Mouse (Mus musculus) lung, embryonic 16.5 days (tissue): Measurements from ENCODE around the gene Olfr196. TPM values are rescaled to one million over a fixed set of nuclear protein-coding genes. Genes with fewer than 3 reads are reported as not detected.

Experiments
- polyA plus RNA-seq: library from polyadenylated mRNA; unstranded; fragments of >200 nt; fragmentation: Nextera tagmentation; extraction: Ambion mirVana; gene quantifications from 2 replicates; pipeline ENCODE4 v1.2.1, GENCODE M21; 2015

Gene Olfr196
- polyA plus RNA-seq, 1 experiment from 2014 or later = not detected

Other genes with a start within 250 kb of the Olfr196 start
- not detected in 2 replicates for gene Olfr181, start 241.7 kb downstream of the Olfr196 start, polyA plus RNA-seq
- not detected in 2 replicates for gene Olfr180, start 241.1 kb downstream of the Olfr196 start, polyA plus RNA-seq
- not detected in 2 replicates for gene Olfr183, start 175.1 kb downstream of the Olfr196 start, polyA plus RNA-seq
- gene Olfr186, start 140.2 kb downstream of the Olfr196 start, polyA plus RNA-seq = not detected in 2 replicates
- gene Olfr187, start 130.7 kb downstream of the Olfr196 start, polyA plus RNA-seq = not detected in 2 replicates
- gene Olfr190, start 92.4 kb downstream of the Olfr196 start, polyA plus RNA-seq = not detected in 2 replicates
- not detected in 2 replicates for gene Olfr191, start 80.6 kb downstream of the Olfr196 start, polyA plus RNA-seq
- not detected in 2 replicates for gene Olfr193, start 58.6 kb downstream of the Olfr196 start, polyA plus RNA-seq
- gene Olfr194, start 49.4 kb downstream of the Olfr196 start, polyA plus RNA-seq = not detected in 2 replicates
- gene Olfr195, start 23.4 kb downstream of the Olfr196 start, polyA plus RNA-seq = not detected in 2 replicates
- not detected in 2 replicates for gene Olfr198, start 33.1 kb upstream of the Olfr196 start, polyA plus RNA-seq
- not detected in 2 replicates for gene Olfr199, start 49.3 kb upstream of the Olfr196 start, polyA plus RNA-seq
- gene Olfr201, start 102.2 kb upstream of the Olfr196 start, polyA plus RNA-seq = not detected in 2 replicates
- not detected in 2 replicates for gene Olfr202, start 116.3 kb upstream of the Olfr196 start, polyA plus RNA-seq
- gene Olfr203, start 128.4 kb upstream of the Olfr196 start, polyA plus RNA-seq = not detected in 2 replicates
- not detected in 2 replicates for gene Olfr204, start 147.8 kb upstream of the Olfr196 start, polyA plus RNA-seq
- gene Olfr205, start 160.7 kb upstream of the Olfr196 start, polyA plus RNA-seq = not detected in 2 replicates
- not detected in 2 replicates for gene Olfr206, start 178.8 kb upstream of the Olfr196 start, polyA plus RNA-seq
- not detected in 2 replicates for gene Olfr209, start 193.5 kb upstream of the Olfr196 start, polyA plus RNA-seq
- not detected in 2 replicates for gene Gabrr3, start 236.9 kb upstream of the Olfr196 start, polyA plus RNA-seq